Mouse (Mus musculus) ES-E14 (cell line): ENCODE measurements at regions not wholly inside any gene's neighbourhood (a gene's known extent, or its start where the extent isn't known, plus 50 kb on each side); places are given as distances from the start of the nearest gene placed in this dataset.

ENCODE experiments used
- CHD2 ChIP-seq: IDR thresholded peaks from 2 replicates; pipeline ENCODE4 v1.6.1; 2014; ENCODE audit warnings: mild to moderate bottlenecking, low read depth, low read length, inconsistent platforms
- HCFC1 ChIP-seq: IDR thresholded peaks from 2 replicates; pipeline ENCODE4 v1.6.1; 2012; ENCODE audit warnings: low read length, inconsistent platforms, borderline replicate concordance; ENCODE audit not compliant: insufficient read depth
- MAFK ChIP-seq: IDR thresholded peaks from 2 replicates; pipeline ENCODE4 v1.6.1; 2014; ENCODE audit warnings: mild to moderate bottlenecking, low read depth, low read length, inconsistent platforms; ENCODE audit not compliant: insufficient read depth
- ZC3H11A ChIP-seq: IDR thresholded peaks from 2 replicates; pipeline ENCODE4 v1.6.1; 2012; ENCODE audit warnings: low read depth, mild to moderate bottlenecking, inconsistent platforms, low read length, borderline replicate concordance
- ZNF384 ChIP-seq: IDR thresholded peaks from 2 replicates; pipeline ENCODE4 v1.6.1; 2012; ENCODE audit warnings: low read depth, low read length, inconsistent platforms

GRCm38 (mm10) chr6:126303086-126303485, 136.4 kb upstream of the Ntf3 start:
- TF ChIP-seq ZNF384: no peak
- TF ChIP-seq CHD2: no peak
- no peak for TF ChIP-seq ZC3H11A
- TF ChIP-seq MAFK: no peak
- TF ChIP-seq HCFC1: no peak
